Mouse (Mus musculus) kidney, adult 9 months (tissue): Measurements from ENCODE around the gene Eml4.

Source experiments
- DNase-seq: peaks from one replicate; pipeline ENCODE4 v3.0.0; 2022

Gene Eml4

DNA sequence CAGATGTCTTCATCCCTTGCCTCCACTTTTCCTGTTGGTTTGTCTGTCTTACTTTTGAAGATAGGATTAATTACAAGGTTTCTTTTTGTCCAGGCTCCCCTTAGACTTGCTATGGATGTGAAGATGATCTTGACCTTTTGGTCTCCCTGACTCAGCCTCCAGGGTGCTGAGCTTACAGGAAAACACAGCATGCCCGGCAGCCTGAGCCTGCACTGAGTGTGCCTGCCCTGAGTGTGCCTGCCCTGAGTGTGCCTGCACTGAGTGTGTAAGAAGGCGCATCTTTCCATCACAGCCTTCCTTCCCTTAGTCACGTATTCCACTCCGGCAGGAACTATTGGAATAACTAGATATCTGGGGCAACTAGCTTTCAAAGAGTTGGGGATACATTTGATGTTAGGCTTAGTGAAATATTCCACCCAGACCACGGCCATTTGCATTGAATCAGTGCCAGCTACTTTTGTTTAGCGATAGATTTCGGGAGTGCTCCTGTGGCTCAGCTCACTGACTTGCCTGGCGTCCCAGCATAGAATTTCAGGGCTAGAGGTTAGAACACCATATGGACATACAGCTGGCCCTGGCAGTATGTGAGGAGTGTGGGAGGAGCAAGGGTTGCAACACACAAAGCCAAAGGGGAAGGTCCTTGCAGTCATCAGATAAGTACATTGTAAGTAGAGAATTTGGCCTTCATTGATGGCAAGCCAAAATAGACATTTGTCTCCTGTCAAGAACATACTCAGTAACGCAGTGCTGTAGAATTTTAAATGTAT is 2.5 kb upstream of the Eml4 start:
- no peak for DNase-seq

DNA sequence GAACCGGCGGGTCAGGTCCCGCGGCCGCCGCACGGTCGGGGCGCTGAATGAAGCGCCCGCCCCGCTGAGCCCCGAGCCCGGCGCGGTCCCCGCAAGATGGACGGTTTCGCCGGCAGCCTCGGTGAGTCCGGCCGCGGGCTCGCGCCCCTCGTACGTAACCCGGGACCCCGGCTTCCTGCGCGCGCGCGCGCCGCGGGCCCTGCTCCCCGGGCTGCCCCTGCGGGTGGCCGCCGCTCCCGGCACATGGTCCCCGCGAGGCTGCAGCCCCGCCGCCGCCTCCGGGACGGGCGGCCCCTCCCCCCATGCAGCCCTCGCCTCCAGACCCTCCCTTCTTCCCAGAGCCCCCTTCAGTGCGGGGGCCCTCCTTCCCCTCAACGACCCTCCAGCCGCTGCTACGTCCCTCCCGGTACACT is 394 bp downstream of the Eml4 start:
- no peak for DNase-seq

DNA sequence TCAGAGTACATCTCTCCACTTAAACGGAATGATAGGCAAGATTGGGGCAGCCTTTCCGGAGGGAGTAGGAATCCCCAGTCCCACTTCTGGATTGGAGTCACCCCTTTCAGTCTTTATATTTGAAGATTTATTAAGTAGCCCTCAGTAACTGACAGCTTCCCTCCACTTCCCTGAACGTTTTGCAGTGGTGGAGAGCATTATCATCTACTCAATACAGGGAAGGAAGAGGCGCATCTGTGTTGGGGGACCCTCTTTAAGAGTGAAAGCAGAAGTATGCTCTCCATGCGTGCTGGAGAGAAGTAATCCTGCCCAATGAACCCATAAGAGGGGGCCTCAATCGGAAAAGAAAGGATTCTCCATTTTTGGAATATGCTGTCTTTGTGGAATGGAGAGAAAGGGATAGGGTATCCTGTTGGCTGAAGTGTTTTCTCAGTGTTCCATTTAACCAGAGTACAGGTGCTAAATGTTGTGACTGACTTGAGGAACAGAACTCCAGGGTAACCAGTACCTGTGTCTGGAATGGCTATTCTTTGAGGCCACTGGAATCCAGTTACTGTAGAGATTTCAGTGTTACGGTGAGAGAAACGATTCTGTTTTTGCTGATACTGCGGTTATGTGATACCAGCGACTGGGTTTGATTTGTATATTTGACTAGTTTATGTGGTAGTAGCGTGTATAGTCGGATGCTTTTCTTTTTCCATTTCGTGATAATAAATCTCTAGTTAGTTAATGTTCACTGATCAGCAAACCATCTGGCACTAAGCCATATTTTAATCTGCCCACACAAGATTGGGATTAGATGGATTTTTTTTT is 1.1 kb downstream of the Eml4 start:
- peak; percentile 29 for DNase-seq

DNA sequence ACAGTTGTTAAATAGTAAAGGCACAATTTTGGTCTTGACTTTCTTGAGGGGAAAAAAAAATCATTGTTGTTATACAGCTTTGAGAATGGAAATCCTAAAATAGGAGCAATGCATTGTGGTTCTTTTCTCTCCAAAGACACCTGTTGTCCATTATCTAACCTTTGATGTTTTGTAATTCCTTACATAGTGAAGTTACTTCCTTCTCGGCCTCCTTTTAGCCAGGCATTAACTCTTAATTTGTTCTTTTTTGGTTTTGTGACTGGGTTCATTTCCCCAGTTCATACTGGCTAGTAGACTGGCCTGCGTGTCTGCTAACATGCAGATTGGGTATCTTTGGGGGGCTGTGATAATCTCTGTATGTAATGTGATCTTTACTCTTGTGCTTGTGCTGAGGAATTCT is 1.7 kb downstream of the Eml4 start:
- no peak for DNase-seq

DNA sequence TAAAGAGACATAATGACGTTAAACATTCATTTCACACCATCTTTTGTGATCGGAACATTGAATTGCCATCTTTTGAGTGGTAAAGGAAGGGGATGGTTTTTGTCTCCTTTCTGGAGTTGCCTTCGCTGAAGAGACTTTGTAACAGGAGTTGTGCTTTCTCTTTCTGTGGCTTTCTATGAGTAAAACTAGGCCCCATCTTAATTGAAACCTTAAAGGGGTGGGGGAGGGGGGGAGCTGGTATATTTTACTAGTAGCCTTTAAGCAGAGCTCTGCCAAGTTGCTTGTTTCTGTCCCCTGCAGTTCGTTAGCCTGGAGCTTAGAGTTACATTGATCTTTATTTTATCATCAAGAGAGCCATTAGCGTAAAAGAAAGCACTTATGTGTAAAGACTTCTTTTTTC is 2.3 kb downstream of the Eml4 start:
- no peak for DNase-seq

DNA sequence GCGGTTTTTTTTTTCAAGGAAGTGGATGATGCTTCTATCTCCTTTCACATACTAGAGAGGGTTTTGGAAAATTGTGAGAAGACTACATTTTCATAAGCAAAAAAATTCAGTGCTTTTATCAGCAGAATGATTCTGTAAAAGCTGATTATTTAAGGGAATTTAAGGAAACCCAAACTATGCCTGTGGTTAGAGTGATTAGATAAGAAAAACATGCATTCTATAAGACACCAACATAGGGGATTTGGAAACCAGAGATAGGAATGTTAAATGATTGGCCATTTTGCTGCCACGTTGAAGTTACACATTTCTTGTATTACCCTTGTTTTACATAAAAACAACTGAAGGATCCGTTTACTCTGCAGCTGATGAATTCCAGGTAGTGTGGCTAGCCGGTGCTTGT is 2.7 kb downstream of the Eml4 start:
- no peak for DNase-seq

DNA sequence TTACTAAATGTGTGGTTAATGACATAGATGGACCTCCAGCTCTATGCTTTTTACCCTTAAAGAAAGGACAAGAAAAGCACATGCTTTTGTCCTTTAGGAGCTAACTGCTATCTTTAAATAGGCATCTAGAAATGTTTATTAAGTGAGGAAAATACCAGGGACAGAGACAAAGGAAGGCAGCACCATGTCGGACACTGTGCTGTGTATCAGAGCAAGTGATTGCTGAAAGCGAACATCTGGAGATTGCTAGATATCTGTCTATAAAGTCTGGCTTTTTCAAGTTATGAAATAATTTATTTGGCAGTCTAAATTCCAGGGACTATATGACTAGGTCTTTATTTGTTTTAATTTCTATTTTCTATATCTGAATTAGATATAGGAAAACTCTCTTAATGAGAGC is 4.8 kb downstream of the Eml4 start:
- no peak for DNase-seq

DNA sequence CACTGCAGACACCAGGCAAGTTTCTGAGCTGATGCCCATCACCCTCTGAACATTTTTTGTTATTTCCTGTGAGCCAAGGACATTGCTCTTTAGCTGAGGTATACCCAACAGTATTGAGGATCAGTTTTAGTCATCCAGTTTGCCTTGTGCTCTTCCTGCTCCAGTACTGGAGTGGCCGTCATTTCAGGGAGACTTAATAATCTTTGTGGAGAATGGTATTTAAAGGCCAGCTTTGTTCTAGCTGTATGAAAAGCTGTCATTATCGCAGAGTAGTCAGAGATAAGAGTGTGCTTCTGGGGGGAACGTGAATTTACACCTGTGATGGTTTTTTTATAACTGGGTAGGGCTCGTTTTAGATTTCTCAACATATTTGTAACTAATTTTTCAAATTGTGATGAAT is 9.2 kb downstream of the Eml4 start:
- no peak for DNase-seq

DNA sequence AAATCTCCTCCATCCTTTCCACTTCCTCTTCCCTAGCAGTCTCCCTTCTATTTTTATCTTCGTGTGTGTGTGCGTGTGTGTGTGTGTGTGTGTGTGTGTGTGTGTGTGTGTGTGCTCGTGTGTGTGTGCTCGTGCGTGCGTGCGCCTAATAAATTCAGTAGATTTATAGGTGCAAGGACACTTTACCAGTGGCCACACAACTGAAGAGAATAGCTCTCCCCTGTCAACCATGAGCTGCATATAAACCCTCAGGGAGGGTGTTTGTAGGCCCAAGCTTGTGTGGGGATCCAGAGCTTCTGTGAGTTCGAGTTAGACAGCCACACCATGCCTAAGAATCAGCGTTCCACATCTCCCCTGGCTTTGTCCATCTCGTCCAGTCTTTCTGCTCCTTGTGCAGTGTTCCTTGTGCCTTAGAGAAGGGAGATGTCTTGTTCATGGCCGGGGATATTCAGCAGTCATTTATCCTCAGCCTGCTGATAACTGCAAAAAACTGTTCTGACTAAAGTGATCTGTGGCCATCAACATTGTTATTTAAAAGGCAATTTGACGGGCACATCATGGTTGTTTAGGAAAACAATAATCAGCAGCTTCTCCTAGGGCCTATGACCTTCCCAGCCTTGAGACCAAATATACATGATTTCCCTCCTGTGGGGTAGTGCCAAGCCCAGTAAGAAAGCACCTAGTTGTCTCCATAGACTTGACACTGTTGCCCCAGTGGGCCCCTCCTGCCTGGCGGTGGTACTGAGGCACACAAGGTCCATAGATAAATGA is 10.2 kb downstream of the Eml4 start:
- no peak for DNase-seq

DNA sequence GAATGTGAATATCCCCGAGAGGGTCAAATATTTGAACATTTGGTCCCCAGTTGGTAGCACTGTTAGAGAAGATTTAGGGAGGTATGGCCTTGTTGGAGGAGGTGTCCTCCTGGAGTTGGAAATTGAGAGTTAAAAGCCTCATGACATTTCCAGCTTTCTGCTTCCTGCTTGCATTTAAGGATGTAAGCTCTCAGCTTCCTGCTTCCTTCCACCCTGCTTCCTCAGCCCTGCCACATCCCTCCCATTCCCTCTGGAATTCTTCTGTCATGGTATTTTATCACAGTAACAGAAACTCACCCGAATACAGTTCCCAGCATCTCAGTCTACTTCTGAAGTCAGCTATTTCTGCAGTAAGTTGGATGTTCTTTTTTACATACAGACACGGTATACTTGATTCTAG is 12.3 kb downstream of the Eml4 start:
- no peak for DNase-seq

DNA sequence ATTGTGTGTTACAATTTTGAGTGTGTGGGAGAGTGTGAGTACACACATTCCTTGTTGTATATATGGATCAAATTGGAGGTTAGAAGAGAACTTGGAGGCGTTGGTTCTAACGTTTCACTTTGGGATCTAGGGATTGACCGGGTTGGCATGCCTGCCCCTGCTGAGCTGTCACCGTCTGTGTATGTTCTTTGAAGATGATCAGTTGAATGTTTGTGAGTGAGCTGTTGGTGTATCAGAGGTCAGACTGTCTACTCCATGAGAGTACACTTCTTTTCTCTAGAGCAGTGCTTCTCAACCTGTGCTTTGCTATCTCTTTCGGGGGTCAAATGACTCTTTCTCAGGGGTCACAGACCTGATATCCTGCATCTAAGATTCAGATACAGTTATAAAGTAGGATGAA is 13.6 kb downstream of the Eml4 start:
- no peak for DNase-seq

DNA sequence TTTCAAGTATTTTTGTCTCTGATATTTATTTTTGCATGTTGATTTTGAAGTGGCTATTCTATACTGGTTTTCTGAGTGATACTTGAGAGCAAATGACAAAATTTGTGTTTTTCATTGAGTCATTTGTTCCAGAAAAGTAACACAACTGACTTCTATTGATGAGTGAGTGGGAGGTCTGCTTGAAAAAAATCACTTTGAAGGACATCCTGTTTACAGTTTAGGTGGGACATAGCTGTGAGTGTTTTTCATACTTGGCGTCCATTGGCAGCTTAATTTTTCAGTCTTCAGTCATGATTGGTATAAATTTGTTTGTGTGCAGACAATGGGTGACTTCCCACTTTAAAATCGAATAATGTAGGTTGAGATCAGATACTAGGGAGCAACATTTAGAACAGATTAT is 14.4 kb downstream of the Eml4 start:
- DNase-seq = no peak

DNA sequence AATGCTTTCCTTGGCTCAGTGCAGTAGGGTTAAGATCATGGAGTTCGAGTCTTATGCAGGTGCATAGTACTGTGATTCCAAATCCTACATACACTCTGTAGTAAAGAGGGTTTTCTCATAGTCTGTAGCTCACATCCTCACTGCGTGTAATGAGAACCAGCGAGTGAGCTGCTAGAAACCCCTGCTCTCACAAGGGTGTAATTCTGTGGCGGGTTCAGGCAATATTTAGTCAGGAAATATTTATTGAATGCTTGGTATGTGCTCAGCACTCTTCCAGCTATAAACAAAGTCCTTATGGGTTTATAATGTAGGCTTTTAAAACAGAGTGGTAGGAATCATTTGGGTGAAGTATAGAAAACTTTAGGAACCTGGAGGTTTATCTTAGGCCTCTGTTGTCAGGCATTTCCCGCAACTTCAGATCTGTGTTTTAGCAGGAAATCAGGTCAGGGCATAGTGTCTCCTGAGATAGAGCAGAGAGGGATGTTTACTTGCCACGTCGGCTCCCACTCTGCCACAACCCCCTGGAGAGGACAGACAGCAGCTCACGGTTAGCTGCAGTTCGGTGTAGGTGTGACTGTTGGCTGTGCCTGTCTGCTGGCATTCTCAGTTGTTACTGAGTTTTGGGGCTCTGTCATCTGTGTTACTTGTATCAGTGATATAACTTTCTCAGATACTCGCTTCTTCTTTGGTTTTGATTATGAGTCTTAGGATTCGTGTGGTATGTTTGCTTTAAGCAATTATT is 15.1 kb downstream of the Eml4 start:
- DNase-seq = no peak

DNA sequence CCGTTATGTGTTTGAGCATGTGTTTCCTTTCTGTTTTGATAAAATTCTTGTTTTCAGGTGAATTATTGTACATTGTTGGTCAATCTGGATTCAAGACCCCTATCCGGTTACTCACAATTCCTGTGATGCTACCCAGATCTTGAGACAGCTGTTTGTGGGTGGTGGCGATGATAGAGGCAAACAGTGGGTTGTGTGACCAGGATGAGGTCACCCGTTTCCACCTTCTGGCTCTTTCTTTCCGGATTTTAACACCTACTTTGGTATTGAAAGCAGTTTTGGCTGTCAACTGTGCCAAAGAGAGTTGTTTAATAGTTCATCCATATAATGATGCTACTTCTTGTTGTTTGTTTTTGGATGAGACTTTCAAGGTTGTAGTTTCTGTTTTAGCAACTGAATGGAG is 16.7 kb downstream of the Eml4 start:
- no peak for DNase-seq

DNA sequence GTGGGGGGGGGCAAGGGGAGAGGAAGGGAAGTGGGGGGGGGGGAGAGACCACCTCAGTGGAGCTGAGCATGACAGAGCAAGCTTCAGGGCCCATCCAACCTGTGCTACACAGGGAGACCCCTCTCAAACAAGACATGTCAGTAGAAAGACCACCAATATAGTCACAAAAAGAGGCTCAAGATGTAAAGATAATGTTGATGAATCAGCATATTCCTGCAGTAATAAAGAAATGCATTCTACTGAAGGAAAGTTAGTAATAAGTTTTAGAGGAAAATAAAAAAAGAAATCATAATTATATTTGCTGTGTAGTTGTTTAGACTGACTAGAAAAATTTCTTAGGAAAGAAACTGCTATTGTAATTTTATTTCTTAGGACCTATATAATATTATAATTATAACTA is 23.4 kb downstream of the Eml4 start:
- no peak for DNase-seq

DNA sequence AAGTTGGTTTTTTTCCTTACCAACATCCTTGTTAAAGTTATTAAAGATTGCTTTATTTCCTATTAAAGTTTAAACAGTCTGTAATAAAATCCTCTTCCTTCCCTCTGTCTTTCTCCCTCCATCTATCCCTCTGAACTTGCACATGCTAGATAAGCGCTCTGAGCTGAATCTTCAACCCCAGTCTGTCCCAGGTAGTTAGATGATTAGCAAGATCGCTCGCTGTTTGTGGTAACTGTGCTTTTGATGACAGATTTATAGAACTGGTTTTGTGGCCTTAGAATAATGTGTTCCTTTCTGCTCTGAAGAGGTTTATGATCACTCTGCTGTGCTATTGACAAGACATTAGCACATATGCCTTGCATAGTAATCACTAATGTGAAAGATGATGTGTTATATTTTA is 25.1 kb downstream of the Eml4 start:
- DNase-seq = peak; percentile 24

DNA sequence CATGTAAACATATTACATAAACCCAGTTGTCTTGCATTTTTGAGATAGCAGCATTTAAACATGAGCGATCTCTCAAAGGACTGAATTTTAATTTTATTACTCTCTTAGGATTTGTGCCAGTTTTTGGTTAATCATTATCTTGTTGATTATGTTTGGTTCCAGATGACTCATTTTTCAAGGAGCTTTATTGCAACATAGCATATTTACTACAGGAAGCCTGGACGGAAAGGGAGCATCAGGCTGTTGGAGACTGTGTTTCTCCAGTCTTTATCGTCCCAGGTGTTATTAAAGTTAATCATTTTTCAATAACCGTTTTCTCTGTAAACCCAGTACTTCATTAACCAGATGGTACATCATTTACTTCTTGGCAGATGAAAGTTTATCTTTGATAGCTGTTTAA is 26.1 kb downstream of the Eml4 start:
- peak; percentile 80 for DNase-seq

DNA sequence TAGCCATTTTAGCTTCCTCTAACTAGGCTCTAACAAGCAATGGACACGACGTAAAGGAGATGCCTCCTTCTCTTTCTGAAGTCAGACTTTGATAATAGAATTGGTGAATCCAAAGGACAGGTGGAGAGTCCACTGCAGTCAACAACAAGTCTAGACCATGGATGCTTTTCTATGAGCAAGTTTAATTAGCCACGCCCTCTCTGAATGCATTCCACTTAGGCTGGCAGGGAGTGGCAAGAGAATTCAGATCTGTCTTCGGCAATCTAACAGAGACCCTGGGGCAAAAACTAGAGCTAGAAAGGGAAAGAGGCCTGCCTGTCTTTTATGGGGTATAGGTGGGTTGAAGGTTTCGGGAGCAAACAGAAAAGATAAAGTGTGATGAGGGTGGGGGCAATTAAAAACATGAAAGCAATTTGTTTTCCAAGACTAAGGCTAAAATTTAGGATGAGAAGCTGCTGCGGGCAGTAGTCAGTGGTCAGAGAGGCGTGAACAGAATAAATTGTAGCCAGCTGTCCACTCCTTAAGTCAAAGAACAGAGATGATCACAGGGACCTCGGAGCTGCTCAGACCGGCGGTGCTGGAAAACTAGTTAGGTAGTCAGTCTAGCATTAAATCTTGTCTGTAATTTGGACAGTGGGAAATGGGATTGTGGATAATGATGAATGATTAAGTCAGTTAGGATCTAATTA is 27.2 kb downstream of the Eml4 start:
- peak; percentile 82 for DNase-seq

DNA sequence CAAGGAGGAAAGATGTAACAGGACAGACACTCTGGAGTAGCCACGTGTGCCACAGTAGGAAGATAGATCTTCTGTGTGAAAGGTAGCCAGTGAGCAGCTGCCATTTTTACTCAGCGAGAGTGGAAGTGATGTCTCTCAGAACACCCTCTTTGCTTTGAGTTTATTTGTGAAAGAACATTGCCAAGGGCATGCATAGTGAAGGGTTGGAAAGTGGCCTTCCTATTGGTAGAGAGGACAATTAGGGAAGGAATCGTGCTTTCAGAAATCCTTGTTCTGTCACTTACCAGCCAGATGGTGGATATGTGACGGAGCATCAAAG is 27.7 kb downstream of the Eml4 start:
- no peak for DNase-seq

DNA sequence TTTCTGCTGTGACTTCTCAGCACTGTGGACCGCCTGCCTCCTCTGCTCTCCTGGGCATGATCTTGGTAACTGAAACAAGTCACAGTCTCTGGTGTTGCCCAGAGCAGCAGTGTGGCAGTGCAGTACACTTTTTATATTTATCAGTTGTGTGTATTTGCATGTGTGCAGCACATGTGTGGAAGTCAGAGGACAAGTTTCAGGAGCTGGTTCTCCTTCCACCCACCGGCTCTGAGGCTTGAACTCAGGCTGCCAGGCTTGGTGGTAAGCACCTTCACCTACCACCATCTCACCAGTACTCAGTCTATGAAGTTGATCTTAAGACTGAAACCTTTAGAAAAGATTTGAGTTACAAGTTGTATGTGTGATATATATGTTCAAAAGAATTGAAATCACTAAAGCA is 28.6 kb downstream of the Eml4 start:
- DNase-seq = no peak

DNA sequence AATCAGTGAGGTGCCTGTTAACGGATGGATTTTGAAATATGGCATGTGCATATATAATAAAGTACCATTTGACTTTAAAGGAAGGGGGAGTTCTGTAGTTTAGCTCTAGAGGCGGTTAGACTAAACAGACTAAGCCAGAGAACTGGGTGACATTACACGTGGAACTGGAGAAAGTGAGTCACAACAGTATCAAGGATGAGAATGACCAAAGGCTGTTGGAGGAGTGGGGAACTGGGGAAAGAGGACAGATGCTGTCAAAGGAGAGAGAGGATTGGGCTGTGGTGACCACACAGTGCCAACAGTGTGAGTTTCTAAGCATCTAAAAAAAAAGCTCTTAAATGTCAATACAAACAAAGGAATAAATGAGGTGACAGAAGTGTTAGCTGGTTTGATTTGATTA is 29.1 kb downstream of the Eml4 start:
- no peak for DNase-seq

DNA sequence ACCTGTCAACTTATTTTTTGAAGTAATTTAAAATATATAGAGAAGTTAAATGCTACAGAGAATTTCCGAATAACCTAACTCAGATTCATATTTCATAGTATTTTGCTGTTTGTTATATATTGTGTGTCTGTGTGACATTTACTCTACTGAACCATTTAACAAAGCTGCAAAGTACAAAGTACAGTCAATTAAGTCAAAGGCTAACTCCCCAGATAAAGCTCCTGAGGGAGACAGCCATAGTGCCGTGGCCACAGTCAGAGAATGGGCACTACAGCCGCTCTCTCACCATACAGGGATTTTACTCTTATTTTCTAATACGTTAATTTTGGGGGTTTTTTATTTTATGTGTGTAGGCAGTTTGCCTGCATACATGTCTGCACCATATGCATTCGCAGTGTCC is 32.0 kb downstream of the Eml4 start:
- DNase-seq = no peak

DNA sequence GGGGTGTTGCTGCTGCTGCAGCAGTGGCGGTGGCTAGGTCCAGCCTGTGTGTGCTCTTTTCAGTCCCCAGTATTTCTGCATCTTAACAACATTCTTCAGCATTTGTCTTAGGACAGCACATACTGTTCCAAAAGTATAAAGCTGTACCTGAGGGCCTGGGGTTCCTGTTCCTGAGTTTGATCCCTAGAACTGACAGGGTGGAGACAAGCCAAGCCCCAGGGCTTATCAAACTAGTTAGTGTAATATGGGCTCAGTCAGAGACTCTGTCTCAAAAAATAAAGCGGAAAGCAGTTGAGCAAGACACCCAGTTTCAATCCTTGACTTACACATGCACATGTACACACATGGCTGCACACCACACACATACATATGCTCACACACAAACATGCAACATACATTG is 34.2 kb downstream of the Eml4 start:
- DNase-seq = no peak
